Mouse (Mus musculus): ENCODE data around the gene Nphp3. TPM values are rescaled to one million over a fixed set of nuclear protein-coding genes. Genes with fewer than 3 reads are reported as not detected.

Nphp3 gene
- total RNA-seq (2014; rRNA removed) (2.9 and 5.4 TPM in 2 replicates), polyA plus RNA-seq (2012; rRNA removed) (5.7 and 8.7 TPM in 2 replicates)

DNA sequence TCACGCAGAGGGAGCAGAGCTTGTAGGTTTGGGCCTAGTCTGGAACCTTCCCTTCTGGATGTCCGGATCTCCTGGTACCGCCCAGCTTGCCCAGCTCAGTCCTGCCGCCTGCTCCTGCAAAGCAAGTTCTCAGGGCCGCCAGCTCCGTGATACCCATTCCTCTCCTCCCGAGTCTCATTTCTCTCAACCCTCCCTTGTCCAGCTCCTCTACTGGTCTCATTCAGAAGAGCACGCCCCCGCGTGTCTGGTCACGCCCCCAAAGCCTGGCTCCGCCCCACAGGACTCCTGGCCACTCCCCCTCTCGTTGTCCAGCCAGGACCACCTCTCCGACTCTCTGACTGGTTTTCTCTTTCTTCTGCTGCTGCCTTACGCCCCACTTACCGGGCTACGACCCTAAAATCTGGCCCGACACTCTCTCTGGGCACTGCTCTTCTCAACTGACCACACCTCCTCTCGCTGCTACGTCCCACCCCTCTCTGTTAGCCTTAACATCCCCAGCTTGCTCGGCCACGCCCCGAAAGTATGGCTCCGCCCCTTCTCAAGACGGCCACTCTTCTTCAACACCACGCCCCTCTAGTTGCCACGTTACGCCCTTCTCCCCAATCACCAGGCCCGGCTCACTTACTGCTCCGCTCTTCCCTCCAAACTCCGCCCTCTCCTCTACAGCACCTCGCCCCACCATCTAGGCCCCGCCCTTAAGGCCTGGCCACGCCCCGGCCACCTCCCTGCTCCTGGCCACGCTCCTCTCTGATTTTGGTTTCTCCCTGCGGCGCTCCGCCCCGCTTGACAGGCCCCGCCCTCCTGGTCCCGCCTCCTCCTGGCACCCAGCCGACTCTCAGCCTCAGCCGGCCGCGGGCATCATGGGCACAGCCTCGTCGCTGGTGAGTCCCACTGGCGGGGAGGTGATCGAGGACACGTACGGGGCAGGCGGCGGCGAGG is at the start of gene Nphp3:
Nphp3 (plus strand) TSS at position 624 of the 939 bp plus-strand sequence.
- no peak for TF ChIP-seq CTCF (IDR thresholded peaks at IDR 0.05; ENCODE audit: low read depth, low read length)
- TF ChIP-seq POLR2A (IDR thresholded peaks at IDR 0.05; ENCODE audit: extremely low read depth, insufficient read depth, low read length) = peak; percentile 70
- peak within 1 kb of the TSS; percentile 68 for H3K4me3 ChIP-seq (ENCODE audit: insufficient read depth, low read depth, low read length)
- H3K9ac ChIP-seq (ENCODE audit: low read depth, low read length) = peak within 1 kb of the TSS; percentile 62
- DNase-seq (ENCODE audit: extremely low read depth, low read depth, low spot score) = peak; percentile 99
- no peaks in the 10 kb centered on the region for H3K27me3 ChIP-seq (ENCODE audit: control insufficient read depth, insufficient read depth, low read length)
- peaks cover 14% of the 10 kb centered on the region for H3K4me1 ChIP-seq (ENCODE audit: control insufficient read depth, insufficient read depth, low read length)
- under 1% methylated on average over 55 of the region's 55 CpGs for WGBS
- H3K27ac ChIP-seq (replicated peaks; ENCODE audit: insufficient read depth, low read depth, low read length) = peak within 1 kb of the TSS; percentile 94
- H3K36me3 ChIP-seq (ENCODE audit: control insufficient read depth, insufficient read depth, low read length) = no peaks in the 10 kb centered on the region; the same call in none of the 2 replicates
- H3K79me2 ChIP-seq (ENCODE audit: control insufficient read depth, insufficient read depth, low read length) = no peaks in the 10 kb centered on the region; the same call in 1 of the 2 replicates

DNA sequence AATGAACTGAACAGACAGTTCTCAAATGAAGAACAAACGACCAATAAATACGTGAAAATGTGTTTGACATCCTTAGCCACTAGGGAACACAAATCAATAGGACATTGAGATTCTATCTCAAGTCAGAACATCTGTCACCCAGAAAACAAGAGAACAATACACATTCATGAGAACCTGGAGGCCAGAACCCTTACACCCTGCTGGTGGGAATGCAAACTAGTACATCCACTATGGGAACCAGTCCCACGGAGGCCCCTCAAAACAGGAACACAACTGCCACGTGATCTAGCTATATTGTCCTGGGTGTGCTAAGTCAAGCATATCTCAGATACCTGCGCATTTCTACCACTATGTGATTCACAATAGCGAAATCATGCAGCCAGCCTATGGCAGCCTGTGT is 43.6 kb upstream of the Nphp3 start:
- no peak overlapping the region for H3K4me3 ChIP-seq (ENCODE audit: insufficient read depth, low read depth, low read length)
- H3K27ac ChIP-seq (replicated peaks; ENCODE audit: insufficient read depth, low read depth, low read length) = no peak overlapping the region
- H3K79me2 ChIP-seq (ENCODE audit: control insufficient read depth, insufficient read depth, low read length) = no peaks in the 10 kb centered on the region
- no peaks in the 10 kb centered on the region for H3K27me3 ChIP-seq (ENCODE audit: control insufficient read depth, insufficient read depth, low read length)
- no peaks in the 10 kb centered on the region for H3K36me3 ChIP-seq (ENCODE audit: control insufficient read depth, insufficient read depth, low read length)
- WGBS = 65% methylated on average over 6 of the region's 6 CpGs
- DNase-seq (ENCODE audit: extremely low read depth, low read depth, low spot score) = no peak
- no peak overlapping the region for H3K9ac ChIP-seq (ENCODE audit: low read depth, low read length)
- H3K4me1 ChIP-seq (ENCODE audit: control insufficient read depth, insufficient read depth, low read length) = no peaks in the 10 kb centered on the region
- TF ChIP-seq CTCF (IDR thresholded peaks at IDR 0.05; ENCODE audit: low read depth, low read length) (no peak), POLR2A (IDR thresholded peaks at IDR 0.05; ENCODE audit: extremely low read depth, insufficient read depth, low read length) (no peak)

GRCm38 (mm10) chr9:103959989-103960388 is 42.4 kb upstream of the Nphp3 start:
- H3K4me1 ChIP-seq (ENCODE audit: control insufficient read depth, insufficient read depth, low read length) = no peaks in the 10 kb centered on the region
- WGBS = 89% methylated on average over 10 of the region's 10 CpGs

DNA sequence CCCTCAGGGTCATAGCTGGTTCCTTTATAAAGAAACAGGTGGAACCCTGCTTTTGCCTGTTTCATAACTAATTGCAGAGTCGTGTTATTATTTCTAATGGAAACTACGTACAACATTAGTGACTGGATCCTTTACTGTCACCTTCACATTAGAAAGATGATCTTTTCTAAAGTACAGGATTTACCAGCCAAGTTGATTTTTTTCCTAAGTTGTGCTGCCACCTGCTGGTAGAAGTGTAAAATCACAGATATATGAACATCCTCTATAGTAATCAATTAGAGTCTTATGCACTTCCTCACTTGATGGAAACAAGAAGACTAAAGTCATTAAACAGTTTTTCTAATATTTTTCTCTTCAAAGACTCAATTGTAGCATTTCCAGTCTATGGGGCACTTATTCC is 5.8 kb upstream of the Nphp3 start:
- no peak overlapping the region for H3K9ac ChIP-seq (ENCODE audit: low read depth, low read length)
- 7% methylated on average over 2 of the region's 2 CpGs for WGBS
- H3K27ac ChIP-seq (replicated peaks; ENCODE audit: insufficient read depth, low read depth, low read length) = no peak overlapping the region
- peaks cover 11% of the 10 kb centered on the region for H3K4me1 ChIP-seq (ENCODE audit: control insufficient read depth, insufficient read depth, low read length)
- H3K4me3 ChIP-seq (ENCODE audit: insufficient read depth, low read depth, low read length) = no peak overlapping the region
- H3K36me3 ChIP-seq (ENCODE audit: control insufficient read depth, insufficient read depth, low read length) = no peaks in the 10 kb centered on the region
- DNase-seq (ENCODE audit: extremely low read depth, low read depth, low spot score) = peak; percentile 35
- no peaks in the 10 kb centered on the region for H3K27me3 ChIP-seq (ENCODE audit: control insufficient read depth, insufficient read depth, low read length)
- TF ChIP-seq CTCF (IDR thresholded peaks at IDR 0.05; ENCODE audit: low read depth, low read length) = peak; percentile 37; the same call in 1 of the 2 replicates
- no peak for TF ChIP-seq POLR2A (IDR thresholded peaks at IDR 0.05; ENCODE audit: extremely low read depth, insufficient read depth, low read length)
- H3K79me2 ChIP-seq (ENCODE audit: control insufficient read depth, insufficient read depth, low read length) = no peaks in the 10 kb centered on the region

More at GRCm38 (mm10) chr9:103959989-103960388, 42.4 kb upstream of the Nphp3 start:
- Histone ChIP-seq H3K9ac (ENCODE audit: low read depth, low read length) (no peak overlapping the region), H3K36me3 (ENCODE audit: control insufficient read depth, insufficient read depth, low read length) (no peaks in the 10 kb centered on the region), H3K27ac (replicated peaks; ENCODE audit: insufficient read depth, low read depth, low read length) (no peak overlapping the region), H3K4me3 (ENCODE audit: insufficient read depth, low read depth, low read length) (no peak overlapping the region), H3K79me2 (ENCODE audit: control insufficient read depth, insufficient read depth, low read length) (no peaks in the 10 kb centered on the region), H3K27me3 (ENCODE audit: control insufficient read depth, insufficient read depth, low read length) (no peaks in the 10 kb centered on the region)
- no peak for DNase-seq (ENCODE audit: extremely low read depth, low read depth, low spot score)
- no peak for TF ChIP-seq POLR2A (IDR thresholded peaks at IDR 0.05; ENCODE audit: extremely low read depth, insufficient read depth, low read length)
- no peak for TF ChIP-seq CTCF (IDR thresholded peaks at IDR 0.05; ENCODE audit: low read depth, low read length)

- H3K4me1 ChIP-seq (ENCODE audit: control insufficient read depth, insufficient read depth, low read length) = peaks cover 14% of the 10 kb centered on the region
- peak overlapping the region; percentile 76 for H3K27ac ChIP-seq (replicated peaks; ENCODE audit: insufficient read depth, low read depth, low read length)
- H3K4me3 ChIP-seq (ENCODE audit: insufficient read depth, low read depth, low read length) = no peak overlapping the region
- H3K79me2 ChIP-seq (ENCODE audit: control insufficient read depth, insufficient read depth, low read length) = no peaks in the 10 kb centered on the region; the same call in 1 of the 2 replicates
- no peaks in the 10 kb centered on the region for H3K27me3 ChIP-seq (ENCODE audit: control insufficient read depth, insufficient read depth, low read length)
- peak; percentile 91 for DNase-seq (ENCODE audit: extremely low read depth, low read depth, low spot score)
- TF ChIP-seq CTCF (IDR thresholded peaks at IDR 0.05; ENCODE audit: low read depth, low read length) (no peak), POLR2A (IDR thresholded peaks at IDR 0.05; ENCODE audit: extremely low read depth, insufficient read depth, low read length) (no peak)
- no peaks in the 10 kb centered on the region; the same call in 1 of the 2 replicates for H3K36me3 ChIP-seq (ENCODE audit: control insufficient read depth, insufficient read depth, low read length)
- no peak overlapping the region for H3K9ac ChIP-seq (ENCODE audit: low read depth, low read length)
- WGBS = 6% methylated on average over 3 of the region's 3 CpGs
Observed at GRCm38 (mm10) chr9:104000601-104001000, 1.7 kb upstream of the Nphp3 start.
